ENCODE assay signal across 26 mouse cellular contexts in genomic region chr7:6958574-6958973, GRCm38 (mm10). TPM values are rescaled to one million over a fixed set of nuclear protein-coding genes. Genes with fewer than 3 reads are reported as not detected.
DNase-seq lines count a peak whose midpoint lies in the region; ATAC-seq and TF ChIP-seq lines count a peak whose summit lies in the region.
"Had no signal": no experiment of that assay in that cellular context is flagged by ENCODE, and none has a peak within 500 bp of the region (broad histone marks: within the 10 kb centered on the region; RNA-seq: fewer than 3 reads in every experiment).

No protein-coding gene starts in this region.

- intact Hi-C loops in heart, postnatal 36 days (cut with DNase I), result no loop called here

- 90% methylated on average over 1 of the region's 1 CpGs for WGBS in lung, embryonic 14.5 days

- peak; percentile 61 for DNase-seq in heart, adult 11 months
- DNase-seq in heart, postnatal 36 days, result no peak
- no peak for DNase-seq in lung, embryonic 14.5 days
- no peak for DNase-seq in lung, postnatal 25 days (ENCODE audit: low spot score)
- peak; percentile 34 for DNase-seq in R1 (ENCODE audit: low read depth, low spot score)
- no peak for DNase-seq in adrenal gland, adult (ENCODE audit: inconsistent age in 2 of 2, low spot score in 1 of 2)
- no peak for DNase-seq in Muller cell, postnatal 12 days (ENCODE audit: inconsistent ontology term)
- DNase-seq: adrenal gland, postnatal 14 days; cerebellum, adult 11-12 months; cerebellum, adult 9-10 months; cerebellum, postnatal 25 days; gastrocnemius, adult 2 months; gastrocnemius, postnatal 36 days; heart, adult 18-20 months; heart, postnatal 10 days; kidney, adult 18-20 months had no signal

- H3K27ac ChIP-seq in lung, embryonic 14.5 days (ENCODE audit: low read depth), result no peak overlapping the region
- H3K27ac ChIP-seq: embryonic facial prominence, embryonic 13.5 days; forebrain, embryonic 12.5 days; gastrocnemius, adult 2 months; heart, embryonic 10.5 days; hindbrain, embryonic 10.5 days; hindbrain, embryonic 15.5 days had no signal

- no peak overlapping the region for H3K4me3 ChIP-seq in lung, embryonic 14.5 days (ENCODE audit: low read depth, low read length)
- H3K4me3 ChIP-seq: embryonic facial prominence, embryonic 13.5 days; forebrain, embryonic 12.5 days; gastrocnemius, adult 2 months; heart, embryonic 10.5 days; hindbrain, embryonic 10.5 days; hindbrain, embryonic 15.5 days had no signal

- no peak for ATAC-seq in lung, embryonic 14.5 days (ENCODE audit: insufficient read depth)
- ATAC-seq: inflammation-experienced regulatory T-cells, adult 6 months had no signal

- no peaks in the 10 kb centered on the region for H3K36me3 ChIP-seq in lung, embryonic 14.5 days (ENCODE audit: insufficient read depth)
- H3K36me3 ChIP-seq: embryonic facial prominence, embryonic 13.5 days; forebrain, embryonic 12.5 days; heart, embryonic 10.5 days; hindbrain, embryonic 10.5 days had no signal

- H3K4me1 ChIP-seq in lung, embryonic 14.5 days (ENCODE audit: insufficient read depth), result no peaks in the 10 kb centered on the region
- H3K4me1 ChIP-seq: embryonic facial prominence, embryonic 13.5 days; forebrain, embryonic 12.5 days; heart, embryonic 10.5 days; hindbrain, embryonic 10.5 days; hindbrain, embryonic 15.5 days had no signal

- TF ChIP-seq CTCF in lung, embryonic 14.5 days (IDR thresholded peaks at IDR 0.05; ENCODE audit: low read depth), result 0 out of 2 replicates have a peak, but pooled peaks have one; percentile 28

- no peak overlapping the region for H3K4me2 ChIP-seq in lung, embryonic 14.5 days
- H3K4me2 ChIP-seq: embryonic facial prominence, embryonic 13.5 days; forebrain, embryonic 12.5 days; hindbrain, embryonic 15.5 days had no signal

- no peak overlapping the region for H3K9ac ChIP-seq in lung, embryonic 14.5 days
- H3K9ac ChIP-seq: embryonic facial prominence, embryonic 13.5 days; forebrain, embryonic 12.5 days; hindbrain, embryonic 15.5 days had no signal

- no peaks in the 10 kb centered on the region for H3K9me3 ChIP-seq in lung, embryonic 14.5 days (ENCODE audit: low read depth, low read length)
- H3K9me3 ChIP-seq: forebrain, embryonic 12.5 days; heart, embryonic 10.5 days; hindbrain, embryonic 15.5 days had no signal

- no peaks in the 10 kb centered on the region for H3K27me3 ChIP-seq in lung, embryonic 14.5 days (ENCODE audit: insufficient read depth, low read length)
- H3K27me3 ChIP-seq: embryonic facial prominence, embryonic 13.5 days; forebrain, embryonic 12.5 days; hindbrain, embryonic 15.5 days had no signal

RNA-seq across cellular contexts. Expression of gene Aurkc, which starts 36.5 kb away (rescaled TPM):
- not detected for total RNA-seq in heart, postnatal 36 days (2021)
- polyA plus RNA-seq in lung, embryonic 14.5 days (2014; fragmentation: Nextera tagmentation; extraction: Ambion mirVana), result not detected in 2 replicates
- total RNA-seq: adrenal gland, adult 18-20 months; adrenal gland, postnatal 14 days; gastrocnemius, adult 2 months; gastrocnemius, postnatal 36 days; heart, adult 18-20 months; heart, postnatal 10 days; MEL had no signal
- polyA plus RNA-seq: C2C12; embryonic facial prominence, embryonic 13.5 days; forebrain, embryonic 12.5 days; heart, embryonic 10.5 days; heart, embryonic 14.5 days; hindbrain, embryonic 10.5 days; hindbrain, embryonic 15.5 days; inflammation-experienced regulatory T-cells, adult 6 months had no signal

Comparison
In these comparisons a context has a peak if more than half of its experiments do, and no peak if none do; other contexts are left out.
1. DNase-seq: peak in heart, adult 11 months (single experiment) and R1 (single experiment); none in heart, postnatal 36 days (0 of 2), lung, embryonic 14.5 days (single experiment), lung, postnatal 25 days (single experiment), adrenal gland, adult (0 of 2) and Muller cell, postnatal 12 days (single experiment).